Mouse (Mus musculus): ENCODE data around the gene Gata3. TPM values are rescaled to one million over a fixed set of nuclear protein-coding genes. Genes with fewer than 3 reads are reported as not detected.

Gata3 gene
- total and polyA plus RNA-seq, 2 experiments from 2014 or later: 0.83 TPM; not detected in 1

GRCm38 (mm10) chr2:9918691-9919471 is 29.0 kb upstream of the Gata3 start:
- TF ChIP-seq CTCF (IDR thresholded peaks at IDR 0.05; ENCODE audit: low read depth): no peak
- TF ChIP-seq EP300 (IDR thresholded peaks at IDR 0.05; ENCODE audit: low read depth): no peak
- H3K9me3 ChIP-seq (replicated peaks; ENCODE audit: control insufficient read depth, low read length): no peaks in the 10 kb centered on the region
- H3K36me3 ChIP-seq (replicated peaks; ENCODE audit: control insufficient read depth, insufficient read depth, low read length): peaks cover 8% of the 10 kb centered on the region
- no peak overlapping the region for H3K9ac ChIP-seq (replicated peaks; ENCODE audit: low read depth, low read length)
- DNase-seq (ENCODE audit: low spot score): no peak
- H3K4me1 ChIP-seq (ENCODE audit: control insufficient read depth, insufficient read depth): no peaks in the 10 kb centered on the region
- H3K4me2 ChIP-seq (ENCODE audit: low read depth, low read length): no peak overlapping the region
- ATAC-seq (ENCODE audit: insufficient read depth, low read depth): no peak
- WGBS: 75% methylated on average over 17 of the region's 17 CpGs
- H3K27ac ChIP-seq (ENCODE audit: low read depth): no peak overlapping the region
- H3K27me3 ChIP-seq (ENCODE audit: control insufficient read depth, insufficient read depth, low read length): no peaks in the 10 kb centered on the region
- H3K4me3 ChIP-seq (ENCODE audit: low read depth, low read length): no peak overlapping the region

GRCm38 (mm10) chr2:9917602-9918001 is 27.8 kb upstream of the Gata3 start:
- peaks cover 8% of the 10 kb centered on the region for H3K36me3 ChIP-seq (replicated peaks; ENCODE audit: control insufficient read depth, insufficient read depth, low read length)
- ATAC-seq (ENCODE audit: insufficient read depth, low read depth) (no peak), DNase-seq (ENCODE audit: low spot score) (no peak)
- H3K9ac ChIP-seq (replicated peaks; ENCODE audit: low read depth, low read length): no peak overlapping the region
- H3K4me2 ChIP-seq (ENCODE audit: low read depth, low read length): no peak overlapping the region
- no peaks in the 10 kb centered on the region for H3K27me3 ChIP-seq (ENCODE audit: control insufficient read depth, insufficient read depth, low read length)
- H3K4me1 ChIP-seq (ENCODE audit: control insufficient read depth, insufficient read depth): no peaks in the 10 kb centered on the region
- no peak overlapping the region for H3K27ac ChIP-seq (ENCODE audit: low read depth)
- TF ChIP-seq CTCF (IDR thresholded peaks at IDR 0.05; ENCODE audit: low read depth): no peak
- no peak for TF ChIP-seq EP300 (IDR thresholded peaks at IDR 0.05; ENCODE audit: low read depth)
- 80% methylated on average over 9 of the region's 9 CpGs for WGBS
- H3K9me3 ChIP-seq (replicated peaks; ENCODE audit: control insufficient read depth, low read length): no peaks in the 10 kb centered on the region
- H3K4me3 ChIP-seq (ENCODE audit: low read depth, low read length): no peak overlapping the region

GRCm38 (mm10) chr2:9905995-9906394 is 16.2 kb upstream of the Gata3 start:
- Histone ChIP-seq H3K4me1 (ENCODE audit: control insufficient read depth, insufficient read depth) (no peaks in the 10 kb centered on the region), H3K27ac (ENCODE audit: low read depth) (no peak overlapping the region), H3K9me3 (replicated peaks; ENCODE audit: control insufficient read depth, low read length) (no peaks in the 10 kb centered on the region), H3K36me3 (replicated peaks; ENCODE audit: control insufficient read depth, insufficient read depth, low read length) (no peaks in the 10 kb centered on the region), H3K9ac (replicated peaks; ENCODE audit: low read depth, low read length) (no peak overlapping the region), H3K27me3 (ENCODE audit: control insufficient read depth, insufficient read depth, low read length) (no peaks in the 10 kb centered on the region), H3K4me3 (ENCODE audit: low read depth, low read length) (peak overlapping the region; percentile 20), H3K4me2 (ENCODE audit: low read depth, low read length) (peak overlapping the region; percentile 53)
- no peak for TF ChIP-seq CTCF (IDR thresholded peaks at IDR 0.05; ENCODE audit: low read depth)
- no peak for TF ChIP-seq EP300 (IDR thresholded peaks at IDR 0.05; ENCODE audit: low read depth)
- DNase-seq (ENCODE audit: low spot score): no peak
- ATAC-seq (ENCODE audit: insufficient read depth, low read depth): no peak
- WGBS: 3% methylated on average over 11 of the region's 11 CpGs

- Histone ChIP-seq H3K36me3 (replicated peaks; ENCODE audit: control insufficient read depth, insufficient read depth, low read length) (no peaks in the 10 kb centered on the region), H3K27me3 (ENCODE audit: control insufficient read depth, insufficient read depth, low read length) (peaks cover 11% of the 10 kb centered on the region; the same call in 1 of the 2 replicates), H3K9ac (replicated peaks; ENCODE audit: low read depth, low read length) (no peak overlapping the region), H3K9me3 (replicated peaks; ENCODE audit: control insufficient read depth, low read length) (no peaks in the 10 kb centered on the region), H3K4me2 (ENCODE audit: low read depth, low read length) (no peak overlapping the region), H3K4me1 (ENCODE audit: control insufficient read depth, insufficient read depth) (no peaks in the 10 kb centered on the region), H3K27ac (ENCODE audit: low read depth) (no peak overlapping the region), H3K4me3 (ENCODE audit: low read depth, low read length) (no peak overlapping the region)
- TF ChIP-seq CTCF (IDR thresholded peaks at IDR 0.05; ENCODE audit: low read depth): no peak
- TF ChIP-seq EP300 (IDR thresholded peaks at IDR 0.05; ENCODE audit: low read depth): no peak
- 49% methylated on average over 14 of the region's 14 CpGs for WGBS
- DNase-seq (ENCODE audit: low spot score): no peak
- ATAC-seq (ENCODE audit: insufficient read depth, low read depth): no peak
These were observed 14.2 kb upstream of the Gata3 start for GRCm38 (mm10) chr2:9903854-9904560.

GRCm38 (mm10) chr2:9897846-9898245 is 8.0 kb upstream of the Gata3 start:
- no peaks in the 10 kb centered on the region for H3K9me3 ChIP-seq (replicated peaks; ENCODE audit: control insufficient read depth, low read length)
- ATAC-seq (ENCODE audit: insufficient read depth, low read depth): no peak
- no peak overlapping the region for H3K4me2 ChIP-seq (ENCODE audit: low read depth, low read length)
- no peaks in the 10 kb centered on the region for H3K36me3 ChIP-seq (replicated peaks; ENCODE audit: control insufficient read depth, insufficient read depth, low read length)
- no peak overlapping the region for H3K4me3 ChIP-seq (ENCODE audit: low read depth, low read length)
- DNase-seq (ENCODE audit: low spot score): no peak
- H3K9ac ChIP-seq (replicated peaks; ENCODE audit: low read depth, low read length): no peak overlapping the region
- no peak overlapping the region for H3K27ac ChIP-seq (ENCODE audit: low read depth)
- H3K27me3 ChIP-seq (ENCODE audit: control insufficient read depth, insufficient read depth, low read length): peaks cover 69% of the 10 kb centered on the region
- TF ChIP-seq EP300 (IDR thresholded peaks at IDR 0.05; ENCODE audit: low read depth) (no peak), CTCF (IDR thresholded peaks at IDR 0.05; ENCODE audit: low read depth) (no peak)
- 35% methylated on average over 8 of the region's 8 CpGs for WGBS
- H3K4me1 ChIP-seq (ENCODE audit: control insufficient read depth, insufficient read depth): 0 out of 2 replicates have a peak, but pooled peaks cover 8% of the 10 kb centered on the region

Measured in heart, postnatal 0 days (tissue).